Mouse (Mus musculus): ENCODE data around the gene Spint2. TPM values are rescaled to one million over a fixed set of nuclear protein-coding genes. Genes with fewer than 3 reads are reported as not detected.

Spint2 gene
- total RNA-seq, 2 experiments from 2014 or later = 29.9 to 45.1 TPM

- ATAC-seq (replicated peaks; ENCODE audit: poor library complexity, severe bottlenecking) = no peak
These were observed 2.2 kb upstream of the Spint2 start for GRCm38 (mm10) chr7:29283876-29284275.

DNA sequence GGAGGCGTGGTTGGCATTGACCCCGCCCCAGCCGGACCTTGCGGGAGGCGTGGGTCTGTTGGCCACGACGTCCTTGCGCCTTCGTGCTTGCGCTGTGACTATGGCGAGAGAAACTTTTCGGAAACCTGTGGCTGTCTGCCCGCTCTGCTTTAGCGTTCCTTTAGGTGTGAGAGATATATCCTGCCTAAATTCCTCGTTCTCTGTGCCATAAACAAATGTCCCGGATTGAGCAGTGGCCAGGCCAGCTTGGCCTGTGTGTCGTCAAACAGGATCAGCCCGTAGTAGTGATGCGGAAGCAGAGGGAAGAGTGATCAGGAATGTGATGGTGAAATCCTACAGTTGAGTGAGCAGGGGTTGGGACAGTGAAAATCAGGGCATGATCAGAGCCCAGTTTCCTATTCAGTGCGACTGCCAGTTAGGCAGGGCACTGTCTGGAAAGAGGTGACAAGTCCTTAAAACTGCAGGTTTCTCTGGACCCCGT is 402 bp upstream of the Spint2 start:
- ATAC-seq (replicated peaks; ENCODE audit: poor library complexity, severe bottlenecking) = peak; percentile 61

GRCm38 (mm10) chr7:29280801-29281200 is 911 bp downstream of the Spint2 start:
- ATAC-seq (replicated peaks; ENCODE audit: poor library complexity, severe bottlenecking) = peak; percentile 10; the same call in 1 of the 2 replicates

GRCm38 (mm10) chr7:29279924-29280323 is 1.8 kb downstream of the Spint2 start:
- no peak for ATAC-seq (replicated peaks; ENCODE audit: poor library complexity, severe bottlenecking)

DNA sequence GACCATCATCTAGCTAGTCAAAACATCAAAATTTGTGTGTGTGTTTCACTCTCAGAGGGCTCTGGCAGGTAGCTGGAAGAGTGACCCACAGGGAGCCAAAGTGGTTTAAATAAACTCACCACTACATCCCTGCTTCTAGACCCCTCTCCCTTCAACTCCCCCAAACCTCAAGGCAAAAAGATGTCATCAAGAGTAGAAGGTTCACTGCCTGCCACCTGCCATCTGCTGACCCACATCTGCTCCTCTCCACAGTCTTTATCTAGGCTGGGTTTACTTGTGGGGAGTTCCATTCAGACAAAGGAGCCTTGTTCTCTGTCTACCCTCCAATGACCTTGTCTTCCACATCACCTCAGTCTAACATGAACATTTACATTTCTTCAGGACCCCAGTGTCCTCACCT is 2.5 kb downstream of the Spint2 start:
- no peak for ATAC-seq (replicated peaks; ENCODE audit: poor library complexity, severe bottlenecking)

DNA sequence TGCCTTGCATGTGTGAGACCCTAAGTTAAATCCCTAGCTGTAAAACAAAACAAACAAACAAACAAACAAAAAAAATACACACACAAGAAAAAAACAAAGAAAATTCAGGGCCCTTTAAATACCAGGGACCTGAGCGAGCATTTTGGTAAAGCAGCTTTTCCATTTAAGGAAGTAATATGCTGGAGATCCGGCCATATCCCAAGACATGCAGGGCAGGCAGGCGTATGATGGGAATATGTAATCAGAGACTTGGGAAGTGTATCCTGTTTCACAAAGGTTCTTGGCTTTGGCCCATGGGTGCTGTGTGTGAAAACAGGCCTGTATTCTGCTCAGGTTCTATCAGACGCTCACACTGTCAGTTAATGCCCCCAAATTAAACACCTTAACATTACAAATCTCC is 4.2 kb downstream of the Spint2 start:
- no peak for ATAC-seq (replicated peaks; ENCODE audit: poor library complexity, severe bottlenecking)

DNA sequence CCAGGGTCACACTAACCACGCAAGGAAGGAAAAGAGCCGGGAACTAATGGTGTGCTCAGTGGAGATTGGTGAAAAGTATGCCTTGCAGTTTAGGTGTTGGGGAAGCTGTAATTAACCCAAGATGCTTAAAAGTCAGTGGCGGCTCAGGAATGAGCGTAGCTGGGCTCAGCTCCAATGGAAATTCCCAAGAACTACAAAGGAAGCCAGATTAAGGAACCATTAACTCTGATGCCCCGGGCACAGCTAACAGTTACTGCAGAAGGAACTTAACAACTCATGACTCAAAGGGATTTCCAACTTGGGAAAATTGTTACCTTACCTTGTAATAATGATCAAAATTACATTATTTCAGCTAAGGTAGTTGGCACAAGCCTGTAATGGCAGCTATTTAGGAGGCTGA is 5.0 kb downstream of the Spint2 start:
- ATAC-seq (replicated peaks; ENCODE audit: poor library complexity, severe bottlenecking) = no peak

DNA sequence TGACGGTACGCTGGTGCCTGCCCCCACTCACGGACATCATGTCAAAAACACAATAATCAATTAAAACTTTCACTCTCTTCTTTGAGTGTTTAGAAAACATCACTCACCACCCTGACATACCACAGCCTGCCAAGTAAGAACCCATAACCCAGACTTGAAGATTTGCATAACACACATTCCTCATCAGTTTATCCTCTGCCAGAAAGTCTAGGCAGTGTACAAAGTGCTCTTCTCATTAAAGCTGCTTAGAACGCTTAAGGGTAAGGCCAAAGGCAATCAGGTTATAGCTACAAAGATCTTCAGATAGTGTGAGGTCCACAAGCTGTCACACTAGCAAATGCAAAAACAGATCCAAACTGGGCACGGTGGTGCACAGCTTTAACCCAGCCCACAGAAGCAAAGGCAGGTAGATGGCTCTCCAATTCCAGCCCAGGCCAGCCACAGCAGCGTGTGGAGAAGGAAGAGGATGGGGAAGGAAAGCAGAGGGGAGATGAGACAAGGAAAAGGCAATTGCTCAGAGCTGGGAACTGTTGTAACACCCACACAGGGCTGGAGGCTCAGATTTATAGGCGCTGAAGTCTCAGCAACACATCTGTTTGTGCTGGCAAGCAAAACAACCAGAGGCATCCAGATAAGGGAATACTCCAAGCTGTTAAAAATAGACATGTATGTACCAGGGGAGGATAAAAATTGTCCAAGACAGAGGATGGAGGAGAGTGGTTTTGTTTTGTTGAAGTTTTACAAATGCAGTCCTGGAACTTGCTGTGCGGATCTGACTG is 9.8 kb downstream of the Spint2 start:
- no peak for ATAC-seq (replicated peaks; ENCODE audit: poor library complexity, severe bottlenecking)

DNA sequence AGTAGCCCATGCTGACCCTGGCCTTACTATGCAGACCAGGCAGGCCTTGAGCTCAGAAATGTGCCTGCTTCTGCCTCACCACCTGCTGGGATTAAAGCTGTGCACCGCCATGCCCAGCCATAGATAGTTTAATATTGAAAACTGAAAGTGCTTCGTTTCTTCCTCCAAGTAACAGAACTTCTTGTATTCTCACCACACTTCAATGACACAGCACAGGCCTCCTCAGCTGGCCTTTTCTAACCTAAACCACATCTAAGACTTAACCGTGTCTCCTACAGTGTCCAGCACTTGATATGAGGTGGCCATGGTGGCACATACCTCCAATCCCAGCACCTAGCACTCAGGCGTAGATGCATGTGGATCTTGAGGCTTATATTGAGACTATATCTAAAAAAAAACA is 11.3 kb downstream of the Spint2 start:
- peak; percentile 37 for ATAC-seq (replicated peaks; ENCODE audit: poor library complexity, severe bottlenecking)

GRCm38 (mm10) chr7:29266931-29267330 is 14.8 kb downstream of the Spint2 start:
- ATAC-seq (replicated peaks; ENCODE audit: poor library complexity, severe bottlenecking) = no peak

GRCm38 (mm10) chr7:29265636-29266035 is 16.1 kb downstream of the Spint2 start:
- no peak for ATAC-seq (replicated peaks; ENCODE audit: poor library complexity, severe bottlenecking)

DNA sequence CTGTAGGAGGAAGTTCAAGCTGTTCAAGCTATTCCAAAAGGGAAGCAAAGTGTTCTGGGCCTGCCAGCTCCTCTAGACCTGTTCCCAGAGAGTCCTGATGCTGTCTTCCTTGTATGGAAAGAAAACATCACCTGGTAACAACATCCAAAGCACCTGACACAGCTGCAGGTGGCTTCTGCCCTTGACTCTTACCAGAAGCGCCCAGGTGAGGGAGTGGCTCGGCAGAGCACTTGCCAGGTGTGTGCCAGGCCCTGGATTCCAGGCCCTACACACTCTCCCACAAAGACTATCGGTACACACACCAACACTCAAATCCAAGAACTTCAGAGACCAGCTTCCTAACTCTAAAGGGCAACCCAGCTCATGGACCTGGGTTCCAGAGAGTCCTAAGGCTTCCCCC is 17.9 kb downstream of the Spint2 start:
- ATAC-seq (replicated peaks; ENCODE audit: poor library complexity, severe bottlenecking) = no peak

- ATAC-seq (replicated peaks; ENCODE audit: poor library complexity, severe bottlenecking) = no peak
These were observed 19.6 kb downstream of the Spint2 start for GRCm38 (mm10) chr7:29262151-29262550.

DNA sequence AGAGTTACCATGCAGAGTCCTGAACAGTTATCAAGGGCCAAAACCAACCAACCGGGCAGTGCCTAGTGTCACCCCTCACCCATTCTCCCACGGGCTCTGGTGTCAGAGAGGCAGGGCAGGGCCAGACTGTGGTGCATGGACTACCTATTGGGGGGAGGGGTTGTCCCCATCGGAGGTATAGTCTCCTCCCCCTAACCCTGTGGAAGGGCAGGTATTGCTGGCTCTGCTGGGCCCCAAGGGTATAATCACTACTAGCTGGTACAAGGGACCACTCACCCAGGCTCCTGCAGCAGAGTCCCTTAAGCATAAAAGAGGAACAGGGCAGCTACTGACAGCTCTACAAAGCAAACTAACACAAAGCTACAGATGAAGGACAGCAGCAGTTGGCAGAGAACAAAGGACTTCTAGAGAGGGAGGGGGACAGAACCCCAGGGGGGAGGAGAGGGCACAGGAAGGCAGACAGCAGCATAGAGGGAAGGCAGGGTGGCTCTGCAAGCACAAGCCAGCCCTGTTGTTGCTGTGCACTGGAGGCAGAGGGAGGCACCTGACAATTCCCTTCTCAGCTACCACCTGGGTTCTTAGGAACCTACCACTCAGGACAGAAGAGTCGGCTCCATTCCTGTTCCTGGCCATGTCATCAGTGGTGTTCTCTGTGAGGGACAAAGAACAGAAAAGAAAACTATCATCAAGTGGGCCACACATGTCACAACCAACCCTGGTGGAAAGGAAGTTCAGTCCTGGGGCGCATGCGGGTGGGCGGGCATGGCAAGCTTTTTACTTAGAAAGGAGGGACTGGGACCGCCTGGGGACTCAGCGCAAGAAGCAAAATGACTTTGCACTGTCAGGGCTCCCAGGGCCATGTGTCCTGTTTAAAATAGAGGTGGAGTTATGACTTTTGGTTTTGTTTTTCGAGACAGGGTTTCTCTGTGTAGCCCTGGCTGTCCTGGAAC is 21.7 kb downstream of the Spint2 start:
- no peak for ATAC-seq (replicated peaks; ENCODE audit: poor library complexity, severe bottlenecking)

DNA sequence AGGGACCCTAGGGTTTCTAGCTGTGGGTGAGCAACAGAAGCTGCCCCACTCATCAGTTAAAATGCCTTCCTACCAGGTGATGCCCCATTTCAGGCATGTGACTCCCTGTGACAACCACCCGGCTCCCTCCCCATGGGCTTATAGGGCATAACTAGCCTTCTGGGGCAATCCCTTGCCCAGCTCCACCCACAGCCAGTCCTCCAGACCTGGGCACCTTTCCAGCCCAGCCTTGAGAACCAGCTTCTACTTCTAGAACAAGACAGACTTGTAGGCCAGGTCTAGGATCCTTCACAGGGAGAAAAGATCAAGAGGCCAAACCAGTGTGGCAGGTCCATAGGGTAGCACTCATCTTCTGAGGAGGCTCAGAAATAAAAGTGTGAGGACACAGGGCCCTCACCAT is 24.3 kb downstream of the Spint2 start:
- ATAC-seq (replicated peaks; ENCODE audit: poor library complexity, severe bottlenecking) = no peak

GRCm38 (mm10) chr7:29255875-29256274 is 25.8 kb downstream of the Spint2 start:
- ATAC-seq (replicated peaks; ENCODE audit: poor library complexity, severe bottlenecking) = no peak

GRCm38 (mm10) chr7:29253842-29254241 is 27.9 kb downstream of the Spint2 start:
- ATAC-seq (replicated peaks; ENCODE audit: poor library complexity, severe bottlenecking) = peak; percentile 49; the same call in 1 of the 2 replicates

DNA sequence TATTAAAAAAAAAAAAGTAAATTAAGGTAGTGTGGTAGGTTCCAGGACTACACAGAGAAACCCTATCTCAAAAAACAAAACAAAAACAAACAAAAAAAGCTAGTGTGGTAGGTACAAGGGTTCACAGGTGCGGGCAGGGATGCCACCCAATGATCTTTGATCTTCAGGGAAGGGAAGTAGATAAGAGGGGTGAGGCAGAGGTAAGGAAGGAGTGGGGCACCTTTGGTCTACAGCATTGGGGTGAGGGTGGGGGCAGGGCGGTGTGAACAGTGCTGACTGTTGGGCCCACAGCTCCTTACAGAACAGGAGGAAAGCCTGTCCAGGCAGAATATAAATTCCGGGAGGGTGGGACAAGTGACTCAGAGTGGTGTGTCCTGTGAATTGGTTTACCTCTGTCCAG is 30.5 kb downstream of the Spint2 start:
- no peak for ATAC-seq (replicated peaks; ENCODE audit: poor library complexity, severe bottlenecking)

DNA sequence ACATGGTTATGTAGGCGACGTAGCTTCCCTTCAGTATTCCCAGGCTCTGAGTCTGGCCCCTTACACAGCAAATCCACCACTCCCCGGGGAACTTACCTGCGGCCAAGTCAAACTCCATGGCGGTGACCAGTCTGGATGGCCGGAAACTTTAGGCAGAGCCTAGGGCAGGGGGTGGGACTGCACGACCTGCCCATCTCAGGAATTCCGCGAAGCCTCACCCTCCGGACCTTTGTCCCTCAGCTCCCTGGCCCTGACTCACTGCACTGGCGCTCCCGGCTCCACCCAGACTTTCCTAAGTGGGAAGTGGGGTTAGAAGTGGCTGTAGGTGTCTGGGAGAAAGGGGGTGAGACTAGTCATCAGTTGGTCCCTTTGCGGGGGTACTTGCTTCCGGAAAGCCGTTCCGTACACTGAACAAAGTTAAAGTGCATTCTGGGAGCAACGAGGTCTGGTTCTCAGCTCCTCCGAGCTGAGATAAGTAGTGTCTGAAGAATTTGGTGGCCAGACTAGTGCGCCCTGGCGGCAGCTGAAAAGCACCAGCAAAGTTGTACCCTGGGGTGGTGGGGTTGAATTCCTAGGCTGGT is 33.4 kb downstream of the Spint2 start, which contains the start of gene 2200002D01Rik:
Gene 2200002D01Rik (minus strand): TSS at position 206 of the 581 bp plus-strand sequence.
- peak; percentile 5; the same call in 1 of the 2 replicates for ATAC-seq (replicated peaks; ENCODE audit: poor library complexity, severe bottlenecking)

DNA sequence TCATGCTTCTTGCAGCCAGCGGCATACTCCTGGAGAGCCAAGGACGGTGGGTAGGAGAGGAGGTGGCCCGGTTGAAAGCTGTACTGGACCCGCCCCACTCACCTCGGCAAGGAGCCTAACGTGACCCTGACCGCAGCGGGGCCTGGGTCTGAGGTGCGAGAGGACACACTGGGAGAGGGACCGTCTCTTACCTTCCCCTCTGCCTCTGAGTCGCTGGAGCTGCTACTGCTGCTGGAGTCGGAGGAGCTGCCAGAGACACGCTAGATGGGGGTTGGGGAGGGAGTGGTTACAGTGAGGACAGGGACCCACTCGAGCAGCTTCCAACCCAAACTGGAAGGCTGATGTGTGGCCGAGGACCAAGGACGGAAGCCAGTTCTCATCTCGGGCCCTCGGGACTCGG is 34.0 kb downstream of the Spint2 start:
- ATAC-seq (replicated peaks; ENCODE audit: poor library complexity, severe bottlenecking) = peak; percentile 6; the same call in 1 of the 2 replicates

DNA sequence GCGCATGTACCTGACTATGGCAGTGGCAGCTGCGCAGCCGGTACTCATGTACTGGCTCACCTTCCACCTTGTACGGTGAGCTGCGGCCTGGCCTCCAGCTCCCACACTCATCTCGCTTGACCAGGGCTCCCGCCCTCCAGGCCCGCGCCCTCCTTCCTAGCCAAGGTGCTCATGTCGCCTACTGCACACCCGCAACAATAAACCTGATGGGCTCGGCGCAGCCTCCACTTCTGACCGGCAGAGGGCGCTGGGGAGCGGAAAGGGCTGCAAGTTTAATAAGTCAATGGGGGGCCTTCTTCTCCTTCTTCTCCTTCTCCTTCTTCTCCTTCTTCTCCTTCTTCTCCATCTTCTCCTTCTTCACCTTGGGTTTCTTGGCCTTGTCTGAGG is 34.4 kb downstream of the Spint2 start:
- peak; percentile 65 for ATAC-seq (replicated peaks; ENCODE audit: poor library complexity, severe bottlenecking)
